Mouse (Mus musculus): ENCODE measurements at regions not wholly inside any gene's neighbourhood (a gene's known extent, or its start where the extent isn't known, plus 50 kb on each side); places are given as distances from the start of the nearest gene placed in this dataset.

GRCm38 (mm10) chr1:125307223-125307622, 128.3 kb downstream of the Actr3 start:
- Histone ChIP-seq H3K27me3 (ENCODE audit: insufficient read depth, low read length) (no peaks in the 10 kb centered on the region), H3K4me2 (no peak overlapping the region), H3K4me3 (ENCODE audit: low read depth, low read length) (no peak overlapping the region), H3K9ac (no peak overlapping the region), H3K36me3 (ENCODE audit: insufficient read depth) (no peaks in the 10 kb centered on the region), H3K27ac (ENCODE audit: low read depth) (no peak overlapping the region), H3K4me1 (ENCODE audit: insufficient read depth) (no peaks in the 10 kb centered on the region), H3K9me3 (ENCODE audit: low read depth, low read length) (no peaks in the 10 kb centered on the region)
- WGBS, result 73% methylated on average over 3 of the region's 3 CpGs
- DNase-seq (no peak), ATAC-seq (ENCODE audit: insufficient read depth) (no peak)
- no peak for TF ChIP-seq CTCF (IDR thresholded peaks at IDR 0.05; ENCODE audit: low read depth)

- Histone ChIP-seq H3K27me3 (ENCODE audit: insufficient read depth, low read length) (no peaks in the 10 kb centered on the region), H3K9ac (no peak overlapping the region), H3K4me1 (ENCODE audit: insufficient read depth) (no peaks in the 10 kb centered on the region), H3K4me2 (no peak overlapping the region), H3K27ac (ENCODE audit: low read depth) (no peak overlapping the region), H3K36me3 (ENCODE audit: insufficient read depth) (no peaks in the 10 kb centered on the region), H3K4me3 (ENCODE audit: low read depth, low read length) (no peak overlapping the region), H3K9me3 (ENCODE audit: low read depth, low read length) (no peaks in the 10 kb centered on the region)
- no peak for TF ChIP-seq CTCF (IDR thresholded peaks at IDR 0.05; ENCODE audit: low read depth)
- peak; percentile 33 for DNase-seq
- peak; percentile 58; the same call in 1 of the 2 replicates for ATAC-seq (ENCODE audit: insufficient read depth)
- 63% methylated on average over 5 of the region's 5 CpGs for WGBS
Observed at GRCm38 (mm10) chr1:125298520-125299090, 136.9 kb downstream of the Actr3 start.

GRCm38 (mm10) chr1:125295646-125296045, 139.9 kb downstream of the Actr3 start:
- 77% methylated on average over 3 of the region's 3 CpGs for WGBS
- no peaks in the 10 kb centered on the region for H3K36me3 ChIP-seq (ENCODE audit: insufficient read depth)

GRCm38 (mm10) chr1:125290320-125291021, 145.1 kb downstream of the Actr3 start:
- H3K4me1 ChIP-seq (ENCODE audit: insufficient read depth), result no peaks in the 10 kb centered on the region
- H3K36me3 ChIP-seq (ENCODE audit: insufficient read depth), result no peaks in the 10 kb centered on the region
- no peaks in the 10 kb centered on the region for H3K9me3 ChIP-seq (ENCODE audit: low read depth, low read length)
- H3K27me3 ChIP-seq (ENCODE audit: insufficient read depth, low read length), result no peaks in the 10 kb centered on the region
- no peak overlapping the region for H3K4me3 ChIP-seq (ENCODE audit: low read depth, low read length)
- no peak for TF ChIP-seq CTCF (IDR thresholded peaks at IDR 0.05; ENCODE audit: low read depth)
- no peak overlapping the region for H3K9ac ChIP-seq
- DNase-seq (no peak), ATAC-seq (ENCODE audit: insufficient read depth) (no peak)
- H3K4me2 ChIP-seq, result no peak overlapping the region
- H3K27ac ChIP-seq (ENCODE audit: low read depth), result no peak overlapping the region
- WGBS, result 89% methylated on average over 12 of the region's 12 CpGs

More at GRCm38 (mm10) chr1:125295646-125296045, 139.9 kb downstream of the Actr3 start:
- no peak for TF ChIP-seq CTCF (IDR thresholded peaks at IDR 0.05; ENCODE audit: low read depth)
- ATAC-seq (ENCODE audit: insufficient read depth) (no peak), DNase-seq (no peak)
- no peak overlapping the region for H3K4me3 ChIP-seq (ENCODE audit: low read depth, low read length)
- no peak overlapping the region for H3K4me2 ChIP-seq
- no peaks in the 10 kb centered on the region for H3K4me1 ChIP-seq (ENCODE audit: insufficient read depth)
- no peak overlapping the region for H3K27ac ChIP-seq (ENCODE audit: low read depth)
- no peaks in the 10 kb centered on the region for H3K9me3 ChIP-seq (ENCODE audit: low read depth, low read length)
- H3K27me3 ChIP-seq (ENCODE audit: insufficient read depth, low read length), result no peaks in the 10 kb centered on the region
- H3K9ac ChIP-seq, result no peak overlapping the region

GRCm38 (mm10) chr1:125286347-125286746, 149.2 kb downstream of the Actr3 start:
- ATAC-seq (ENCODE audit: insufficient read depth) (no peak), DNase-seq (no peak)
- no peak overlapping the region for H3K27ac ChIP-seq (ENCODE audit: low read depth)
- 60% methylated on average over 2 of the region's 2 CpGs for WGBS
- no peak overlapping the region for H3K9ac ChIP-seq
- no peak for TF ChIP-seq CTCF (IDR thresholded peaks at IDR 0.05; ENCODE audit: low read depth)
- H3K27me3 ChIP-seq (ENCODE audit: insufficient read depth, low read length), result no peaks in the 10 kb centered on the region
- no peaks in the 10 kb centered on the region for H3K36me3 ChIP-seq (ENCODE audit: insufficient read depth)
- no peak overlapping the region for H3K4me3 ChIP-seq (ENCODE audit: low read depth, low read length)
- no peak overlapping the region for H3K4me2 ChIP-seq
- no peaks in the 10 kb centered on the region for H3K9me3 ChIP-seq (ENCODE audit: low read depth, low read length)
- no peaks in the 10 kb centered on the region for H3K4me1 ChIP-seq (ENCODE audit: insufficient read depth)

GRCm38 (mm10) chr1:125284693-125285092, 150.8 kb downstream of the Actr3 start:
- H3K9me3 ChIP-seq (ENCODE audit: low read depth, low read length), result no peaks in the 10 kb centered on the region
- H3K27me3 ChIP-seq (ENCODE audit: insufficient read depth, low read length), result no peaks in the 10 kb centered on the region
- H3K4me2 ChIP-seq, result no peak overlapping the region
- 77% methylated on average over 2 of the region's 2 CpGs for WGBS
- H3K4me3 ChIP-seq (ENCODE audit: low read depth, low read length), result no peak overlapping the region
- no peaks in the 10 kb centered on the region for H3K36me3 ChIP-seq (ENCODE audit: insufficient read depth)
- H3K9ac ChIP-seq, result no peak overlapping the region
- DNase-seq (no peak), ATAC-seq (ENCODE audit: insufficient read depth) (no peak; the same call in 1 of the 2 replicates)
- no peaks in the 10 kb centered on the region for H3K4me1 ChIP-seq (ENCODE audit: insufficient read depth)
- TF ChIP-seq CTCF (IDR thresholded peaks at IDR 0.05; ENCODE audit: low read depth), result no peak
- H3K27ac ChIP-seq (ENCODE audit: low read depth), result no peak overlapping the region

GRCm38 (mm10) chr1:125273752-125274151, 161.8 kb downstream of the Actr3 start:
- Histone ChIP-seq H3K9ac (no peak overlapping the region), H3K9me3 (ENCODE audit: low read depth, low read length) (no peaks in the 10 kb centered on the region), H3K36me3 (ENCODE audit: insufficient read depth) (no peaks in the 10 kb centered on the region), H3K27ac (ENCODE audit: low read depth) (no peak overlapping the region), H3K4me2 (no peak overlapping the region), H3K27me3 (ENCODE audit: insufficient read depth, low read length) (no peaks in the 10 kb centered on the region), H3K4me3 (ENCODE audit: low read depth, low read length) (no peak overlapping the region), H3K4me1 (ENCODE audit: insufficient read depth) (no peaks in the 10 kb centered on the region)
- ATAC-seq (ENCODE audit: insufficient read depth) (no peak), DNase-seq (no peak)
- TF ChIP-seq CTCF (IDR thresholded peaks at IDR 0.05; ENCODE audit: low read depth), result no peak
- WGBS, result 46% methylated on average over 2 of the region's 2 CpGs
